Mouse (Mus musculus) intestine, embryonic 16.5 days (tissue): Measurements from ENCODE around the gene Hyal3. TPM values are rescaled to one million over a fixed set of nuclear protein-coding genes. Genes with fewer than 3 reads are reported as not detected.

Source experiments
- ATAC-seq: fragments of 200-750 bp; cut with Nextera tagmentation; 2 replicates; pipeline ENCODE4 v1.8.0; 2017; ENCODE audit warnings: moderate TSS enrichment, moderate library complexity
- H3K27ac ChIP-seq: fragments of 300-500 bp; sonication (generic); 2 replicates; pipeline ENCODE4 v1.5.1; 2014; ENCODE audit warnings: mild to moderate bottlenecking, low read length
- H3K27me3 ChIP-seq: fragments of 300-500 bp; sonication (generic); replicated peaks from 2 replicates; pipeline ENCODE4 v1.6.1; 2014; ENCODE audit warnings: low read length, control low read depth, mixed read lengths; ENCODE audit not compliant: control insufficient read depth, insufficient read depth
- H3K36me3 ChIP-seq: fragments of 300-500 bp; sonication (generic); 2 replicates; pipeline ENCODE4 v1.6.1; 2014; ENCODE audit warnings: low read length, control low read depth; ENCODE audit not compliant: control insufficient read depth, insufficient read depth
- H3K4me1 ChIP-seq: fragments of 300-500 bp; sonication (generic); 2 replicates; pipeline ENCODE4 v1.6.1; 2014; ENCODE audit warnings: low read length, control low read depth, mixed read lengths; ENCODE audit not compliant: control insufficient read depth, insufficient read depth
- H3K4me2 ChIP-seq: fragments of 300-500 bp; sonication (generic); 2 replicates; pipeline ENCODE4 v1.6.1; 2014; ENCODE audit warnings: low read depth, low read length, control low read depth
- H3K4me3 ChIP-seq: fragments of 300-500 bp; sonication (generic); 2 replicates; pipeline ENCODE4 v1.5.1; 2014; ENCODE audit warnings: mild to moderate bottlenecking, low read length
- H3K9ac ChIP-seq: fragments of 300-500 bp; sonication (generic); 2 replicates; pipeline ENCODE4 v1.6.1; 2014; ENCODE audit warnings: low read depth, low read length
- H3K9me3 ChIP-seq: fragments of 300-500 bp; sonication (generic); 2 replicates; pipeline ENCODE4 v1.6.1; 2016; ENCODE audit warnings: low read length, control low read depth; ENCODE audit not compliant: control insufficient read depth
- WGBS: fragments of 180-500 bp; shearing (Covaris S2); extraction: QIAGEN DNeasy Blood & Tissue Kit; methylation state at CpG from one replicate; pipeline ENCODE4 v1.1.7; 2014; 5-methylcytosine and 5-hydroxymethylcytosine counted together
- polyA plus RNA-seq: library from polyadenylated mRNA; unstranded; fragments of >200 nt; fragmentation: Nextera tagmentation; extraction: Ambion mirVana; gene quantifications from 2 replicates; pipeline ENCODE4 v1.2.1, GENCODE M21; 2015

The Hyal3 gene
- polyA plus RNA-seq, 1 experiment from 2014 or later = 0.68 TPM

GRCm38 (mm10) chr9:107607036-107607435, 26.4 kb downstream of the Hyal3 start:
- H3K27me3 ChIP-seq = no peaks in the 10 kb centered on the region
- no peaks in the 10 kb centered on the region for H3K9me3 ChIP-seq
- 52% methylated on average over 2 of the region's 2 CpGs for WGBS
- peak overlapping the region; percentile 49 for H3K4me3 ChIP-seq
- H3K27ac ChIP-seq = peak overlapping the region; percentile 92
- H3K4me1 ChIP-seq = peaks cover 62% of the 10 kb centered on the region
- peak; percentile 4 for ATAC-seq
- H3K36me3 ChIP-seq = no peaks in the 10 kb centered on the region
- H3K9ac ChIP-seq = peak overlapping the region; percentile 73
- H3K4me2 ChIP-seq = peak overlapping the region; percentile 43

- H3K27ac ChIP-seq = peak overlapping the region; percentile 92
- WGBS = 53% methylated on average over 9 of the region's 9 CpGs
- peaks cover 60% of the 10 kb centered on the region for H3K4me1 ChIP-seq
- H3K36me3 ChIP-seq = no peaks in the 10 kb centered on the region
- peak overlapping the region; percentile 73 for H3K9ac ChIP-seq
- H3K4me3 ChIP-seq = no peak overlapping the region
- H3K4me2 ChIP-seq = peak overlapping the region; percentile 43
- H3K27me3 ChIP-seq = no peaks in the 10 kb centered on the region
- H3K9me3 ChIP-seq = no peaks in the 10 kb centered on the region
- no peak for ATAC-seq
Measured at GRCm38 (mm10) chr9:107607653-107608245, 27.1 kb downstream of the Hyal3 start.

GRCm38 (mm10) chr9:107608741-107609432, 28.3 kb downstream of the Hyal3 start, which contains the start of gene Sema3b:
TSS of gene Sema3b (minus strand) at chr9:107609229.
- no peak for ATAC-seq
- H3K27ac ChIP-seq = peak within 1 kb of the TSS; percentile 92
- H3K4me2 ChIP-seq = peak within 1 kb of the TSS; percentile 24; the same call in 1 of the 2 replicates

GRCm38 (mm10) chr9:107609433-107609830, 28.8 kb downstream of the Hyal3 start:
- whole genome bisulfite sequencing = 72% methylated on average over 4 of the region's 4 CpGs
- Histone ChIP-seq H3K36me3 (no peaks in the 10 kb centered on the region; the same call in 1 of the 2 replicates), H3K27ac (no peak overlapping the region; the same call in 1 of the 2 replicates), H3K4me1 (peaks cover 50% of the 10 kb centered on the region), H3K9ac (0 out of 2 replicates have a peak overlapping the region, but pooled peaks have one; percentile 2), H3K9me3 (no peaks in the 10 kb centered on the region), H3K4me2 (no peak overlapping the region), H3K4me3 (no peak overlapping the region), H3K27me3 (no peaks in the 10 kb centered on the region)
- ATAC-seq = no peak

More at GRCm38 (mm10) chr9:107608741-107609432, 28.3 kb downstream of the Hyal3 start, which contains the start of gene Sema3b:
- peak within 1 kb of the TSS; percentile 73 for H3K9ac ChIP-seq
- H3K4me1 ChIP-seq = peaks cover 55% of the 10 kb centered on the region
- no peaks in the 10 kb centered on the region for H3K36me3 ChIP-seq
- WGBS = 44% methylated on average over 12 of the region's 12 CpGs
- no peaks in the 10 kb centered on the region for H3K27me3 ChIP-seq
- no peak within 1 kb of the TSS for H3K4me3 ChIP-seq
- no peaks in the 10 kb centered on the region for H3K9me3 ChIP-seq

- Histone ChIP-seq H3K27ac (peak overlapping the region; percentile 93), H3K4me2 (peak overlapping the region; percentile 84; the same call in 1 of the 2 replicates), H3K4me1 (peaks cover 45% of the 10 kb centered on the region), H3K9ac (peak overlapping the region; percentile 75), H3K27me3 (no peaks in the 10 kb centered on the region), H3K9me3 (no peaks in the 10 kb centered on the region), H3K36me3 (peaks cover 15% of the 10 kb centered on the region), H3K4me3 (peak overlapping the region; percentile 45)
- no peak for ATAC-seq
- 69% methylated on average over 6 of the region's 6 CpGs for WGBS
Measured at GRCm38 (mm10) chr9:107611456-107612190, 31.0 kb downstream of the Hyal3 start.

GRCm38 (mm10) chr9:107612191-107612944, 31.8 kb downstream of the Hyal3 start:
- 4% methylated on average over 45 of the region's 48 CpGs for WGBS
- H3K36me3 ChIP-seq = peaks cover 15% of the 10 kb centered on the region
- peak; percentile 92 for ATAC-seq
- no peaks in the 10 kb centered on the region for H3K9me3 ChIP-seq
- peak overlapping the region; percentile 84 for H3K4me2 ChIP-seq
- H3K4me3 ChIP-seq = peak overlapping the region; percentile 45
- H3K27me3 ChIP-seq = no peaks in the 10 kb centered on the region
- peaks cover 38% of the 10 kb centered on the region for H3K4me1 ChIP-seq
- H3K9ac ChIP-seq = peak overlapping the region; percentile 75
- peak overlapping the region; percentile 93 for H3K27ac ChIP-seq

GRCm38 (mm10) chr9:107612945-107613569, 32.4 kb downstream of the Hyal3 start:
- H3K9ac ChIP-seq = peak overlapping the region; percentile 75
- H3K4me3 ChIP-seq = peak overlapping the region; percentile 45

GRCm38 (mm10) chr9:107615035-107615434, 34.4 kb downstream of the Hyal3 start:
- peaks cover 39% of the 10 kb centered on the region for H3K4me1 ChIP-seq
- peaks cover 18% of the 10 kb centered on the region for H3K36me3 ChIP-seq
- 70% methylated on average over 4 of the region's 4 CpGs for WGBS
- H3K9me3 ChIP-seq = no peaks in the 10 kb centered on the region
- no peak overlapping the region for H3K4me3 ChIP-seq
- ATAC-seq = no peak
- H3K9ac ChIP-seq = no peak overlapping the region
- H3K27ac ChIP-seq = no peak overlapping the region
- H3K4me2 ChIP-seq = no peak overlapping the region
- H3K27me3 ChIP-seq = no peaks in the 10 kb centered on the region

More at GRCm38 (mm10) chr9:107612945-107613569, 32.4 kb downstream of the Hyal3 start:
- WGBS = 7% methylated on average over 12 of the region's 12 CpGs
- Histone ChIP-seq H3K36me3 (peaks cover 15% of the 10 kb centered on the region), H3K27me3 (no peaks in the 10 kb centered on the region), H3K27ac (peak overlapping the region; percentile 93), H3K4me2 (peak overlapping the region; percentile 84), H3K9me3 (no peaks in the 10 kb centered on the region), H3K4me1 (peaks cover 34% of the 10 kb centered on the region)
- peak; percentile 34 for ATAC-seq
